ENCODE assay signal across 21 mouse cellular contexts in genomic region chr2:180555219-180555618, GRCm38 (mm10). TPM values are rescaled to one million over a fixed set of nuclear protein-coding genes. Genes with fewer than 3 reads are reported as not detected.
DNase-seq lines count a peak whose midpoint lies in the region; ATAC-seq and TF ChIP-seq lines count a peak whose summit lies in the region.
"Had no signal": no experiment of that assay in that cellular context is flagged by ENCODE, and none has a peak within 500 bp of the region (broad histone marks: within the 10 kb centered on the region; RNA-seq: fewer than 3 reads in every experiment).

No protein-coding gene starts in this region.

- H3K4me3 ChIP-seq in kidney, postnatal 0 days (replicated peaks; ENCODE audit: low read depth, low read length), result no peak overlapping the region
- H3K4me3 ChIP-seq in kidney, embryonic 14.5 days (ENCODE audit: low read length), result no peak overlapping the region
- H3K4me3 ChIP-seq in midbrain, postnatal 0 days (ENCODE audit: low read depth, low read length), result no peak overlapping the region
- H3K4me3 ChIP-seq in midbrain, embryonic 15.5 days, result no peak overlapping the region
- H3K4me3 ChIP-seq in stomach, postnatal 0 days (ENCODE audit: low read depth, low read length), result no peak overlapping the region
- H3K4me3 ChIP-seq: limb, embryonic 15.5 days; neural tube, embryonic 13.5 days; stomach, embryonic 15.5 days had no signal

- 55% methylated on average over 3 of the region's 3 CpGs for WGBS in kidney, postnatal 0 days
- WGBS in kidney, embryonic 14.5 days, result 53% methylated on average over 3 of the region's 3 CpGs
- 43% methylated on average over 3 of the region's 3 CpGs for WGBS in midbrain, postnatal 0 days
- WGBS in midbrain, embryonic 15.5 days, result 46% methylated on average over 3 of the region's 3 CpGs
- 57% methylated on average over 3 of the region's 3 CpGs for WGBS in stomach, postnatal 0 days

- H3K27ac ChIP-seq in kidney, postnatal 0 days, result no peak overlapping the region
- no peak overlapping the region for H3K27ac ChIP-seq in kidney, embryonic 14.5 days (ENCODE audit: low read depth, low read length)
- no peak overlapping the region for H3K27ac ChIP-seq in midbrain, postnatal 0 days (ENCODE audit: low read depth, low read length)
- no peak overlapping the region for H3K27ac ChIP-seq in midbrain, embryonic 15.5 days
- H3K27ac ChIP-seq in stomach, postnatal 0 days (replicated peaks), result no peak overlapping the region
- H3K27ac ChIP-seq: hindbrain, embryonic 14.5 days; limb, embryonic 15.5 days; neural tube, embryonic 13.5 days; stomach, embryonic 15.5 days had no signal

- no peaks in the 10 kb centered on the region for H3K9me3 ChIP-seq in kidney, postnatal 0 days (replicated peaks; ENCODE audit: low read length)
- no peaks in the 10 kb centered on the region for H3K9me3 ChIP-seq in kidney, embryonic 14.5 days (ENCODE audit: control insufficient read depth, low read length)
- H3K9me3 ChIP-seq in midbrain, postnatal 0 days (ENCODE audit: low read length), result no peaks in the 10 kb centered on the region
- H3K9me3 ChIP-seq in midbrain, embryonic 15.5 days, result no peaks in the 10 kb centered on the region
- H3K9me3 ChIP-seq in stomach, postnatal 0 days (ENCODE audit: control insufficient read depth, low read length), result no peaks in the 10 kb centered on the region
- H3K9me3 ChIP-seq: limb, embryonic 15.5 days; neural tube, embryonic 13.5 days; stomach, embryonic 15.5 days had no signal

- ATAC-seq in kidney, postnatal 0 days (replicated peaks; ENCODE audit: low FRiP score, low read depth), result no peak
- no peak for ATAC-seq in kidney, embryonic 14.5 days (ENCODE audit: low FRiP score, low TSS enrichment)
- ATAC-seq in midbrain, postnatal 0 days (ENCODE audit: low FRiP score), result no peak
- no peak for ATAC-seq in midbrain, embryonic 15.5 days (replicated peaks)
- ATAC-seq in stomach, postnatal 0 days (ENCODE audit: low FRiP score, low TSS enrichment), result no peak
- ATAC-seq: forebrain, embryonic 16.5 days had no signal

- no peak for TF ChIP-seq EP300 in stomach, postnatal 0 days (optimal IDR thresholded peaks at IDR 0.05)

- no peak overlapping the region for H3K9ac ChIP-seq in kidney, postnatal 0 days (ENCODE audit: low read depth, low read length)
- no peak overlapping the region for H3K9ac ChIP-seq in kidney, embryonic 14.5 days (ENCODE audit: low read depth, low read length)
- H3K9ac ChIP-seq in midbrain, postnatal 0 days (replicated peaks; ENCODE audit: low read length, poor library complexity, severe bottlenecking), result no peak overlapping the region
- H3K9ac ChIP-seq in midbrain, embryonic 15.5 days, result no peak overlapping the region
- H3K9ac ChIP-seq in stomach, postnatal 0 days (ENCODE audit: low read length), result no peak overlapping the region
- H3K9ac ChIP-seq: hindbrain, embryonic 14.5 days; limb, embryonic 15.5 days; neural tube, embryonic 13.5 days; stomach, embryonic 15.5 days had no signal

- peak; percentile 44; the same call in 1 of the 2 replicates for TF ChIP-seq CTCF in kidney, postnatal 0 days (IDR thresholded peaks at IDR 0.05; ENCODE audit: low read depth)
- TF ChIP-seq CTCF in midbrain, postnatal 0 days (IDR thresholded peaks at IDR 0.05), result peak; percentile 56
- peak; percentile 53 for TF ChIP-seq CTCF in stomach, postnatal 0 days (IDR thresholded peaks at IDR 0.05; ENCODE audit: low read depth)

- H3K4me2 ChIP-seq in kidney, postnatal 0 days (ENCODE audit: low read length), result no peak overlapping the region
- no peak overlapping the region for H3K4me2 ChIP-seq in kidney, embryonic 14.5 days (replicated peaks; ENCODE audit: low read depth, low read length)
- no peak overlapping the region for H3K4me2 ChIP-seq in midbrain, postnatal 0 days (ENCODE audit: low read depth, low read length, poor library complexity, severe bottlenecking)
- H3K4me2 ChIP-seq in midbrain, embryonic 15.5 days, result no peak overlapping the region
- no peak overlapping the region for H3K4me2 ChIP-seq in stomach, postnatal 0 days (replicated peaks; ENCODE audit: low read depth)
- H3K4me2 ChIP-seq: hindbrain, embryonic 14.5 days; limb, embryonic 15.5 days; neural tube, embryonic 13.5 days; stomach, embryonic 15.5 days had no signal

- H3K4me1 ChIP-seq in kidney, postnatal 0 days (replicated peaks; ENCODE audit: insufficient read depth, low read length), result no peaks in the 10 kb centered on the region
- H3K4me1 ChIP-seq in kidney, embryonic 14.5 days (ENCODE audit: control insufficient read depth, insufficient read depth, low read length), result no peaks in the 10 kb centered on the region
- H3K4me1 ChIP-seq in midbrain, postnatal 0 days (ENCODE audit: insufficient read depth, low read length), result no peaks in the 10 kb centered on the region
- H3K4me1 ChIP-seq in midbrain, embryonic 15.5 days, result no peaks in the 10 kb centered on the region
- H3K4me1 ChIP-seq in stomach, postnatal 0 days (replicated peaks; ENCODE audit: control insufficient read depth, insufficient read depth), result no peaks in the 10 kb centered on the region
- H3K4me1 ChIP-seq: limb, embryonic 15.5 days; neural tube, embryonic 13.5 days; stomach, embryonic 15.5 days had no signal

- H3K27me3 ChIP-seq in kidney, postnatal 0 days (ENCODE audit: insufficient read depth, low read length), result no peaks in the 10 kb centered on the region
- H3K27me3 ChIP-seq in kidney, embryonic 14.5 days (ENCODE audit: control insufficient read depth, insufficient read depth, low read length), result no peaks in the 10 kb centered on the region
- H3K27me3 ChIP-seq in midbrain, postnatal 0 days (ENCODE audit: insufficient read depth, low read length), result no peaks in the 10 kb centered on the region
- no peaks in the 10 kb centered on the region for H3K27me3 ChIP-seq in midbrain, embryonic 15.5 days (replicated peaks)
- H3K27me3 ChIP-seq in stomach, postnatal 0 days (ENCODE audit: control insufficient read depth, insufficient read depth, low read length), result no peaks in the 10 kb centered on the region
- H3K27me3 ChIP-seq: limb, embryonic 15.5 days; neural tube, embryonic 13.5 days; stomach, embryonic 15.5 days had no signal

- DNase-seq in kidney, postnatal 0 days (ENCODE audit: low spot score), result no peak
- peak; percentile 38 for DNase-seq in midbrain, postnatal 0 days (ENCODE audit: low spot score)
- DNase-seq in NIH3T3 (ENCODE audit: low read depth), result peak; percentile 22
- DNase-seq in stomach, postnatal 0 days (ENCODE audit: low spot score), result no peak
- no peak for DNase-seq in adrenal gland, adult 8-10 months
- DNase-seq: adrenal gland, postnatal 25 days; heart, postnatal 10 days; kidney, adult 18-20 months; kidney, postnatal 4 days had no signal

- no peaks in the 10 kb centered on the region for H3K36me3 ChIP-seq in kidney, postnatal 0 days (ENCODE audit: insufficient read depth, low read length)
- no peaks in the 10 kb centered on the region for H3K36me3 ChIP-seq in kidney, embryonic 14.5 days (ENCODE audit: control insufficient read depth, insufficient read depth, low read length)
- H3K36me3 ChIP-seq in midbrain, postnatal 0 days (ENCODE audit: insufficient read depth, low read length), result no peaks in the 10 kb centered on the region
- H3K36me3 ChIP-seq in midbrain, embryonic 15.5 days (replicated peaks), result no peaks in the 10 kb centered on the region
- no peaks in the 10 kb centered on the region for H3K36me3 ChIP-seq in stomach, postnatal 0 days (ENCODE audit: control insufficient read depth, insufficient read depth, low read length)
- H3K36me3 ChIP-seq: limb, embryonic 15.5 days; neural tube, embryonic 13.5 days; stomach, embryonic 15.5 days had no signal

RNA-seq across cellular contexts. Expression of gene Mrgbp, which starts 25.9 kb away (rescaled TPM):
- 32.1 and 34.1 TPM in 2 replicates for polyA plus RNA-seq in kidney, postnatal 0 days (2015; fragmentation: Nextera tagmentation; extraction: Ambion mirVana)
- polyA plus RNA-seq in kidney, embryonic 14.5 days (2014; fragmentation: Nextera tagmentation; extraction: Ambion mirVana), result 52.4 and 53.9 TPM in 2 replicates
- total RNA-seq in midbrain, postnatal 0 days (2014; rRNA removed), result 58.3 and 60.8 TPM in 2 replicates
- 34.4 and 36.5 TPM in 2 replicates for polyA plus RNA-seq in midbrain, postnatal 0 days (2015; fragmentation: Nextera tagmentation; extraction: Ambion mirVana)
- polyA plus RNA-seq in midbrain, embryonic 15.5 days (2015; fragmentation: Nextera tagmentation; extraction: Ambion mirVana), result 46.4 and 49.1 TPM in 2 replicates
- polyA plus RNA-seq in stomach, postnatal 0 days (2015; fragmentation: Nextera tagmentation; extraction: Ambion mirVana), result 15.9 and 16.1 TPM in 2 replicates
- total RNA-seq in adrenal gland, adult 8-10 months (2022), result 10 to 100 TPM; 16.1 to 23.9 (median 20.1) TPM

RNA-seq across cellular contexts. Expression of gene Ogfr, which starts 33.8 kb away (rescaled TPM):
- 52.1 and 54.5 TPM in 2 replicates for polyA plus RNA-seq in kidney, postnatal 0 days (2015; fragmentation: Nextera tagmentation; extraction: Ambion mirVana)
- polyA plus RNA-seq in kidney, embryonic 14.5 days (2014; fragmentation: Nextera tagmentation; extraction: Ambion mirVana), result 82.4 and 83.1 TPM in 2 replicates
- 121 and 126 TPM in 2 replicates for total RNA-seq in midbrain, postnatal 0 days (2014; rRNA removed)
- polyA plus RNA-seq in midbrain, postnatal 0 days (2015; fragmentation: Nextera tagmentation; extraction: Ambion mirVana), result 82.1 and 82.4 TPM in 2 replicates
- polyA plus RNA-seq in midbrain, embryonic 15.5 days (2015; fragmentation: Nextera tagmentation; extraction: Ambion mirVana), result 89.2 and 96.7 TPM in 2 replicates
- 23.9 and 24.5 TPM in 2 replicates for polyA plus RNA-seq in stomach, postnatal 0 days (2015; fragmentation: Nextera tagmentation; extraction: Ambion mirVana)
- 10 to 100 TPM; 36.1 to 41.6 (median 40.6) TPM for total RNA-seq in adrenal gland, adult 8-10 months (2022)

RNA-seq across cellular contexts. Expression of gene Col9a3, which starts 42.4 kb away (rescaled TPM):
- polyA plus RNA-seq in kidney, postnatal 0 days (2015; fragmentation: Nextera tagmentation; extraction: Ambion mirVana), result 4.0 and 5.1 TPM in 2 replicates
- polyA plus RNA-seq in kidney, embryonic 14.5 days (2014; fragmentation: Nextera tagmentation; extraction: Ambion mirVana), result 4.4 and 6.4 TPM in 2 replicates
- total RNA-seq in midbrain, postnatal 0 days (2014; rRNA removed), result 19.9 and 47.6 TPM in 2 replicates
- 29.6 and 29.8 TPM in 2 replicates for polyA plus RNA-seq in midbrain, postnatal 0 days (2015; fragmentation: Nextera tagmentation; extraction: Ambion mirVana)
- polyA plus RNA-seq in midbrain, embryonic 15.5 days (2015; fragmentation: Nextera tagmentation; extraction: Ambion mirVana), result 36.7 and 37.7 TPM in 2 replicates
- 1.6 TPM in 2 replicates for polyA plus RNA-seq in stomach, postnatal 0 days (2015; fragmentation: Nextera tagmentation; extraction: Ambion mirVana)
- under 1 TPM in 3 of 4 experiments, not detected in 1; 0.22 to 0.40 (median 0.35) TPM for total RNA-seq in adrenal gland, adult 8-10 months (2022)
- total RNA-seq: common myeloid progenitor, adult 5-6 weeks had no signal

RNA-seq across cellular contexts. Expression of gene Ntsr1, which starts 55.4 kb away (rescaled TPM):
- polyA plus RNA-seq in kidney, postnatal 0 days (2015; fragmentation: Nextera tagmentation; extraction: Ambion mirVana), result 4.4 and 4.9 TPM in 2 replicates
- 6.3 and 12.4 TPM in 2 replicates for polyA plus RNA-seq in kidney, embryonic 14.5 days (2014; fragmentation: Nextera tagmentation; extraction: Ambion mirVana)
- total RNA-seq in midbrain, postnatal 0 days (2014; rRNA removed), result 12.6 and 15.2 TPM in 2 replicates
- polyA plus RNA-seq in midbrain, postnatal 0 days (2015; fragmentation: Nextera tagmentation; extraction: Ambion mirVana), result 4.1 and 4.7 TPM in 2 replicates
- polyA plus RNA-seq in midbrain, embryonic 15.5 days (2015; fragmentation: Nextera tagmentation; extraction: Ambion mirVana), result 2.2 and 3.2 TPM in 2 replicates
- polyA plus RNA-seq in stomach, postnatal 0 days (2015; fragmentation: Nextera tagmentation; extraction: Ambion mirVana), result 0.11 and 0.12 TPM in 2 replicates
- not detected for total RNA-seq in adrenal gland, adult 8-10 months (2022)
- total RNA-seq: adrenal gland, postnatal 25 days; common myeloid progenitor, adult 5-6 weeks; gastrocnemius, adult 18-20 months; heart, adult 8-10 months; megakaryocyte, adult 5-6 weeks; monocyte, adult 5-6 weeks had no signal

Comparison
In these comparisons a context has a peak if more than half of its experiments do, and no peak if none do; other contexts are left out.
1. DNase-seq: peak in midbrain, postnatal 0 days (single experiment) and NIH3T3 (single experiment); none in kidney, postnatal 0 days (single experiment), stomach, postnatal 0 days (single experiment) and adrenal gland, adult 8-10 months (single experiment).
2. Peak in every context shown above with its lines, with median percentiles within 50 percentile points of each other: CTCF ChIP-seq.